Mouse (Mus musculus): Measurements from ENCODE around the gene Gcn1l1. TPM values are rescaled to one million over a fixed set of nuclear protein-coding genes. Genes with fewer than 3 reads are reported as not detected.
"Not testable (repeated sequence)": the region's sequence is repeated elsewhere in the genome, so short reads cannot be mapped to it uniquely, and the experiment has no call there.

Gene Gcn1l1
- polyA plus RNA-seq (2012; rRNA removed): 51.4 and 51.7 TPM in 2 replicates

GRCm38 (mm10) chr5:115564737-115565393 lies at the start of gene Gcn1l1:
Gcn1l1 (plus strand) TSS chr5:115565254.
- DNase-seq (ENCODE audit: low read depth): no peak

GRCm38 (mm10) chr5:115516081-115516907 lies 48.8 kb upstream of the Gcn1l1 start:
- no peak for DNase-seq (ENCODE audit: low read depth)

GRCm38 (mm10) chr5:115516908-115517307 lies 48.1 kb upstream of the Gcn1l1 start:
- DNase-seq (ENCODE audit: low read depth): no peak

- DNase-seq (ENCODE audit: low read depth): no peak
Measured at GRCm38 (mm10) chr5:115517501-115517900, 47.6 kb upstream of the Gcn1l1 start.

GRCm38 (mm10) chr5:115518214-115518613 lies 46.8 kb upstream of the Gcn1l1 start:
- not testable (repeated sequence) for DNase-seq (ENCODE audit: low read depth)

GRCm38 (mm10) chr5:115520325-115520869 lies 44.7 kb upstream of the Gcn1l1 start:
- no peak for DNase-seq (ENCODE audit: low read depth)

GRCm38 (mm10) chr5:115521553-115522461 lies 43.2 kb upstream of the Gcn1l1 start:
- no peak for DNase-seq (ENCODE audit: low read depth)

GRCm38 (mm10) chr5:115522531-115522930 lies 42.5 kb upstream of the Gcn1l1 start:
- DNase-seq (ENCODE audit: low read depth): no peak

- DNase-seq (ENCODE audit: low read depth): no peak
Measured at GRCm38 (mm10) chr5:115522981-115523499, 42.0 kb upstream of the Gcn1l1 start.

GRCm38 (mm10) chr5:115523971-115524370 lies 41.1 kb upstream of the Gcn1l1 start:
- DNase-seq (ENCODE audit: low read depth): no peak

- no peak for DNase-seq (ENCODE audit: low read depth)
Measured at GRCm38 (mm10) chr5:115524471-115524870, 40.6 kb upstream of the Gcn1l1 start.

GRCm38 (mm10) chr5:115525416-115525815 lies 39.6 kb upstream of the Gcn1l1 start:
- no peak for DNase-seq (ENCODE audit: low read depth)

- DNase-seq (ENCODE audit: low read depth): no peak
Measured at GRCm38 (mm10) chr5:115525943-115526342, 39.1 kb upstream of the Gcn1l1 start.

GRCm38 (mm10) chr5:115526456-115527202 lies 38.4 kb upstream of the Gcn1l1 start:
- no peak for DNase-seq (ENCODE audit: low read depth)

GRCm38 (mm10) chr5:115528128-115528527 lies 36.9 kb upstream of the Gcn1l1 start:
- no peak for DNase-seq (ENCODE audit: low read depth)

GRCm38 (mm10) chr5:115529364-115529741 lies 35.7 kb upstream of the Gcn1l1 start:
- no peak for DNase-seq (ENCODE audit: low read depth)

- no peak for DNase-seq (ENCODE audit: low read depth)
Measured at GRCm38 (mm10) chr5:115529742-115530446, 35.2 kb upstream of the Gcn1l1 start.

- no peak for DNase-seq (ENCODE audit: low read depth)
Measured at GRCm38 (mm10) chr5:115530447-115530809, 34.6 kb upstream of the Gcn1l1 start.

- DNase-seq (ENCODE audit: low read depth): no peak
Measured at GRCm38 (mm10) chr5:115531671-115532270, 33.3 kb upstream of the Gcn1l1 start.

GRCm38 (mm10) chr5:115534290-115534731 lies 30.7 kb upstream of the Gcn1l1 start:
- no peak for DNase-seq (ENCODE audit: low read depth)

All from gonadal fat pad, adult 2 months (tissue).